ENCODE assay signal across 15 mouse cellular contexts in genomic region chr13:106819749-106820148, GRCm38 (mm10).
"Had no signal": no experiment of that assay in that cellular context is flagged by ENCODE, and none has a peak within 500 bp of the region (broad histone marks: within the 10 kb centered on the region; RNA-seq: fewer than 3 reads in every experiment).

No protein-coding gene starts in this region.

- H3K27ac ChIP-seq: layer of hippocampus, adult 2 months; left cerebral cortex, adult 2 months; liver, embryonic 13.5 days; midbrain, embryonic 13.5 days; stomach, postnatal 0 days had no signal

- H3K4me1 ChIP-seq: liver, embryonic 13.5 days had no signal

- ATAC-seq: intestine, postnatal 0 days; midbrain, embryonic 13.5 days had no signal

- H3K4me2 ChIP-seq: liver, embryonic 13.5 days; midbrain, embryonic 13.5 days had no signal

- H3K4me3 ChIP-seq: layer of hippocampus, adult 2 months; left cerebral cortex, adult 2 months; liver, embryonic 13.5 days; midbrain, embryonic 13.5 days had no signal

- H3K27me3 ChIP-seq: liver, embryonic 13.5 days; midbrain, embryonic 13.5 days had no signal

- H3K9me3 ChIP-seq: liver, embryonic 13.5 days; midbrain, embryonic 13.5 days had no signal

- DNase-seq: kidney, postnatal 10 days; layer of hippocampus, adult 9-11 months; layer of hippocampus, postnatal 36 days; liver, embryonic 13.5 days; lung, adult 2 months; lung, postnatal 14 days; lung, postnatal 4 days; thymus, adult 2 months; thymus, postnatal 14 days; thymus, postnatal 4 days had no signal

- H3K9ac ChIP-seq: liver, embryonic 13.5 days; midbrain, embryonic 13.5 days had no signal
